Mouse (Mus musculus) testis, postnatal 10 days (tissue): Measurements from ENCODE around the gene Thbs3.

Experiments used
- DNase-seq: peaks from one replicate; pipeline ENCODE4 v3.0.0; 2021; ENCODE audit warnings: low spot score

Thbs3 gene

DNA sequence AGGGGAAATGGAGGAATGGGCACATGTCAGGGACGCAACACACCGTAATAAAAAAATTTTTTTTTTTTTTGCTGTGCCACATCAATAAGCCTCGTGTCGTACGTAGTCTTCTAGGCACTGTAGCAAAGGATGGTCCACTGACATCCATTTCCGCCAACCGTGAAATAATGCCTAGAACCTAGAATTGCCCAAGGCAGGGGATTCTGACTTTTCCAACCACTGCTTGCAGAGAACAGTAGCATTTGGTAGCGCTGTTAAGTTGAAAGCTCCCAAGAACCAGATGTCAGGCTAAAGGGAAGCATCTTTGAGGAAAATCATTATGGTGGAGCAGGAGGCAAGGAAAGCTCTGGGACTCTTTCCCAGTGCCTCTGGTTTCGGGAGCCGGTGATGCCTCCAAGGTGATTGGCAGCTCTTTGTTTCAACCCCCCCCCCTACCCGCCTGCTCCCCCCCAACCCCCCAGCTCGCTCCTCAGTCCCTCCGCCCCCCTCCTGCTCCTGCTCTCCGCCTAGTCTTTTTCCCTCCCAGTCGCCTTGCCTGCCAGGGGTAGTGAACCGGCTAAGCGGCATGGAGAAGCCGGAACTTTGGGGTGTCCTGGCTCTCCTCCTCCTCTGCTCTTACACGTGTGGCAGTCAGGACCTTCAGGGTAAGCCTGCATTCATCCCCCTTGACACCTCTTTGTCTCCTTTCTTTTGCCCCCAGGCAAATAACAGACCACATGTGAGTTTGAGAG lies at the start of gene Thbs3:
Thbs3 (plus strand) TSS at position 500 of the 731 bp plus-strand sequence.
- peak; percentile 66 for DNase-seq

DNA sequence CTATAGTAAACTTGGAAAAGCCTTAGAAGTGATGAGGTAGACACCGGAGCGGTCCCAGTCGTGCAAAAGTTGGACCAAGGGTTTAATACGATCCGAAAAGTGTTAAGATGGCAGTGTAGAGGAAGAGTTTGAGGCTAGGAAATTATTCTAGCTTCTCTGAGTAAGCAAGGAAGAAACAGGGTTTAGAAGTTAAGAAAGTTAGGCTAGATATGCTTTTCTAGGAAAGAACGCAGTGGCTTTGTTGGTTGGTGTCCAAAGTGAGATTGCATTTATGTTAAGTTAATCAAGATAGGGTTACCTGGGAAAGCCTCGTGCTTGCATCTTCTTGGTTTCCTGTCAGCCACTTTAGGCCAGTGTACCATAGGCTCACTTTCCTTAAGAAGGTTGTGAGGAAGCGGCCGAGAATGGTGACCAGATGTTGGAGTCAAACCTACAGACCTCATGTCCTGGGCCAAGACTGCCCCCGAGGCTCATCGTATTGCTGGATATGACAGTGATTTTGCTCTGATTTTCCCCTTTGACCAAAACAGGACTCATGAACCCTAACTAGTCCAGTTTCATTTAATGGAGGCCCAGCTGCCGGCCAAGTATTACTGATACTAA lies 49.6 kb upstream of the Thbs3 start:
- no peak for DNase-seq

DNA sequence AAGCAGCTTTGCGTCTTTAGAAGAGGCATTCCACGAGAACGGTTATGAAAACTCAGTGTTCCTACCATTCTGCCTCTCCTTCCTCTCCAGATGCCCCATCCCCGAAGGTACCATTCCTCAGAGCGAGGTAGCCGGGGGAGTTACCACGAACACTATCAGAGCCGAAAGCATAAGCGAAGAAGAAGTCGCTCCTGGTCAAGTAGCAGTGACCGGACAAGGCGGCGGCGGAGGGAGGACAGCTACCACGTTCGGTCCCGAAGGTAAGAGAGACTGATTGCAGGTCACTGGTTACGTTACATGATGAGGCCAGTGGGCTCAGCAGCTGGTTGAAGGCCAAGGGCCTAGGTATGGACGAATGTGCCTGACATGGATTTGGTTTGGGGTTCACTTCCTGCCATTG lies 48.0 kb upstream of the Thbs3 start:
- no peak for DNase-seq

DNA sequence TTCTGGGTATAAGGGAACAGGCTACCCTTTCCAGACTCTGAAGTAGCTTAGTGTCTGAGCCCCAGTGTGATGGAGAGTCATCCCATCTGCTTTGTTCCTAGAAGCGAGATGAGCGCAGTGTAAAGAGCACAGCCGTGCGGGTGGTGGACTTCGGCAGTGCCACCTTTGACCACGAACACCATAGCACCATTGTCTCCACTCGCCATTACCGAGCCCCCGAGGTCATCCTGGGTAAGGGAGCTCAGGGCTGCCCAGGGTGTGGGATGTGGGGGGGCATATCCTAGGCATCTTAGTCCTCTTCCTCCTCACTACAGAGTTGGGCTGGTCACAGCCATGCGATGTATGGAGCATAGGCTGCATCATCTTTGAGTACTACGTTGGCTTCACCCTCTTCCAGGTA lies 40.1 kb upstream of the Thbs3 start:
- no peak for DNase-seq

DNA sequence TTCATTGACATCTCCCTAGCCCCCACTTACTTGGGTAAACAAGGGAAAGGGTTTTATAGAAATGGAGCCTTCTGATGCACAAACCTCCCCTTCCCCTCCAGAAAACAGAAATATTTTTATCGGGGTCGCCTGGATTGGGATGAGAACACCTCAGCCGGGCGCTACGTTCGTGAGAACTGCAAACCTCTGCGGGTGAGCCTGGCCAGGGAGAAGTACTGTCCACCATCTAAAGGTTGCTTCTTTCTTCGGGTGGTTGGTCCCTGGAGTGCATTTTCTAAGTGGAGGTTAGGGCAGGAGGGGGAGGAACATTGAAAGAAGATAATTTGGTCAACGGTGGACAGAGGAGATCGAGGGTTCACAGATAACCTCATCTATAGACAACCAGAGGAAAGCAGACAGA lies 39.4 kb upstream of the Thbs3 start:
- DNase-seq, result no peak

DNA sequence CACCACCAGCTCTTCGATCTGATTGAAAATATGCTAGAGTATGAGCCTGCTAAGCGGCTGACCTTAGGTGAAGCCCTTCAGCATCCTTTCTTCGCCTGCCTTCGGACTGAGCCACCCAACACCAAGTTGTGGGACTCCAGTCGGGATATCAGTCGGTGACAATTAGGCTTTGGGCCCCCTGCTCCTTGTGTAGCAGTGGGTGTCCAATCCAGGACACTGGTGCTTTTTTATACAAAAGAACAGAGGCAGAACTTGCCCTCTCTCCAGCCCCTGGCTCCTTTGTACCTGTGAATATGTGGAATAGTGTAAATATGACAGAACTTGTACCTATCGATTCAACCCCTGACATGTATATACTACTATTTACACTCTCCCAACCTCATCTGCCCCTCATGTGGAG lies 38.6 kb upstream of the Thbs3 start:
- no peak for DNase-seq

DNA sequence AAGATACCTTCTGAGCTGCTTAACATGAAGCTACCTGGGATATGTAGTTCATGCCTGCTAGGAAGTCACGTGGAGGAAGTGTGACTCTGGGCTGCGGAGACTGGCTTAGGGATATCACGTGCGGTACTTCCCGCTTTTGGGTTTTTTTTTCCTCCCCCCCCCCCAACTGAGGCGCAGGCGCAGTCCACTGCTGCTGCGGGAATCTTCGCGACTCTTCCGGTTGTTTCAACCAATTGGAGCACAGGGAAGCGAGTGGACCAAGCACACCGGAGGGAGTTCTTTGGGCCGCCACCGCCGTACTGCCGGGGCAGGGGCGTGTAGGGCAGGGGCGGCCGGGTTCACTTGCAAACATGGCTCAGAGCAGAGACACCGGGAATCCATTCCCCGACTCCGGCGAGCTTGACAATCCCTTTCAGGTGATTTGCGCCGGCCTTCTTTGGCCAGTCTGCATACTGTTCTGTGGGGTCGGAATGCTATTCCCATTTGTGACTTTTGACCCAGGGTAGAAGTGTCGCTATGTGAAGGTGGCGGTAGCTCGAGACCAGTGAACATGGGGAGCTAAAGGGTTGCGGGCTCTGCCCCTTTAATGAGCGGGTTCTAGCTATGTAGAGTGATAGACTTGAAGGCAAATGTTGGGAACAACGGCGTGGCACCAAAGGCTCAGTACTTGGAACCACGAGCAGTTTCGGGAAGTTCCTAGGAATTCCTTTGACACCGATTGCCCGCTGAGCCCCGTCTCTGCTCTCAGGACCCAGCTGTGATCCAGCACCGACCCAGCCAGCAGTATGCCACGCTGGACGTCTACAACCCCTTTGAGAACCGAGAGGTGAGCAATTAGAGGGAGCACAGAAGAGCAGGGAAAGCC lies 37.5 kb upstream of the Thbs3 start, which contains the start of gene Scamp3:
Scamp3 (plus strand) TSS at position 232 of the 865 bp plus-strand sequence.
- DNase-seq, result peak; percentile 86

DNA sequence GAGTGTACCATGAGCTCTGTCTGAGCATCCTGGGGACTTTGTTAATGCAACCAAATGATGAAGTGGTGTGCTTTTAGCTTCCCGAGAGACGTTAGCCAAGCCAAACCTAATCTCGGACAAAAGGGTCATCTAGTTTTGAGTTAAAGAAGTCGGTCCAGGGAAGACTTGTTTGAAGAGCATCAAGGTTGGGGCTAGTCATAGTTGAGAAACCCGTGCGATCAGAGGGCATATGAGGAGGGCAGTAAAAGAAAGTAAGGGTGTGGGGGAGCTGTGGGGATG lies 36.9 kb upstream of the Thbs3 start:
- no peak for DNase-seq

DNA sequence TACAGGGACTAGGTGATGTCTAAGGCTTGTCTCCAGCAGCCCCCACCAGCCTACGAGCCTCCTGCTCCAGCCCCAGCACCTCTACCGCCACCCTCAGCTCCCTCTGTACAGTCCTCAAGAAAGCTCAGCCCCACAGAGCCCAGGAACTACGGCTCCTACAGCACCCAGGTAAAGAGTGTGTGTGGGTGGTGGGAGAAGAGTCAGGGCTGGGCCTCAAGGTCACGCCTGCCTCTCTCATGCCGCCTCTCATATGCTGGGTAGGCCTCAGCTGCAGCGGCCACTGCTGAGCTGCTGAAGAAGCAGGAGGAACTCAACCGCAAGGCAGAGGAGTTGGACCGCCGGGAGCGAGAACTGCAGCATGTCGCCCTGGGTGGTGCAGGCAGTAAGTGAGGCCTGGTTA lies 35.9 kb upstream of the Thbs3 start:
- no peak for DNase-seq

DNA sequence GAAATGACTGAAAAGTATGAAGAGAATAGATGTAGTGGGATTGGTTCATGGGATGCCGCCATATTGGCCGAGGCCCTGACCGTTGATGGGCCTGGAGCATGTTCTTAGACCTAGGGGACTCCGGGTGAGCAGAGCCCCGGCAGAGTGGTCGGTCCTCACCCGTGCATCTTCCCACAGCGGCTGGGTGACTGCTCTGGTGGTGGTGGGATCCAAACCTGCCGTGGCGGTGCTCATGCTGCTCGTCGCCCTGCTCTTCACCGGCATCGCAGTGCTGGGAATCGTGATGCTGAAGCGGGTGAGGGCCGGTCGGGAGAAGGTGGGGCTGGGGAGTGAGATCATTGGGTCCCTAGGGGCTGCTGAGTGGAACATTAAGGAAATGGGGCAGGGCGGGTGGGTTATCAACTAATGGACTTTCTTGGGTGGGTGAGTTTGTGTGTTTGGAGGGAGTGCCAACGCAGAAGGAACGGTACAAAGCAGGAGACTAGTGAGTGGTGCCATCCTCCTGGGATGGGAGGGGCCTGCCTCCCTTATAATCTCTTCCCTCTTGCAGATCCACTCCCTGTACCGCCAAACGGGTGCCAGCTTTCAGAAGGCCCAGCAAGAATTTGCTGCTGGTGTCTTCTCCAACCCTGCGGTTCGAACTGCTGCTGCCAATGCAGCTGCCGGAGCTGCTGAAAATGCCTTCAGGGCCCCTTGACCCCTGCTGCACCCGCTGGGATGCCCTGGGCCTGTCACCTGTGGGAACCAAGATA lies 33.1 kb upstream of the Thbs3 start:
- no peak for DNase-seq

DNA sequence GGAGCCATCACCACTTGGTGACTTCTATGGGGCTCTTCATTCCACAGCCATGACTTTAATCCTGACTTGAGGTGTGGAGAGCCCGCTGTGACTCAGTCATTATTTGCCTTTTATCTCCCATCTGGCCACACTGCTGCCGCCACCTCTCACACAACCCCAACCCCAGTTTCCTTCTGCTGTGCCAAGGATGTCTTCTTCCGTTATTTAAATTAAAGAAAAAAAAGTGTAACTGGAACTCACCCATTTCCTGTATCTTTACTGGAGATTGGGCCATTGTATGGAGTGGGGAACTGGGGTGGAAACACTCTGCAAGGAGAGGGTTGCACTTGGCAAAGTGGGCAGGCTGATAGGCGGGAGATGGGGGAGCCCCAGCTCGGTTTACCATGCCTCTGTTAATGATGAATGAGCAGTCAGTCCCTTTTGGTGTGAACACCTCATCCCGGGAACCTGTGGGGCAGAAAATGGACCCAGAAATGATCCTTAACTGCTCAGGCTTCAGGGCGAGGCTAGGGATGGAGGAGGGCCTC lies 32.4 kb upstream of the Thbs3 start:
- DNase-seq, result no peak

DNA sequence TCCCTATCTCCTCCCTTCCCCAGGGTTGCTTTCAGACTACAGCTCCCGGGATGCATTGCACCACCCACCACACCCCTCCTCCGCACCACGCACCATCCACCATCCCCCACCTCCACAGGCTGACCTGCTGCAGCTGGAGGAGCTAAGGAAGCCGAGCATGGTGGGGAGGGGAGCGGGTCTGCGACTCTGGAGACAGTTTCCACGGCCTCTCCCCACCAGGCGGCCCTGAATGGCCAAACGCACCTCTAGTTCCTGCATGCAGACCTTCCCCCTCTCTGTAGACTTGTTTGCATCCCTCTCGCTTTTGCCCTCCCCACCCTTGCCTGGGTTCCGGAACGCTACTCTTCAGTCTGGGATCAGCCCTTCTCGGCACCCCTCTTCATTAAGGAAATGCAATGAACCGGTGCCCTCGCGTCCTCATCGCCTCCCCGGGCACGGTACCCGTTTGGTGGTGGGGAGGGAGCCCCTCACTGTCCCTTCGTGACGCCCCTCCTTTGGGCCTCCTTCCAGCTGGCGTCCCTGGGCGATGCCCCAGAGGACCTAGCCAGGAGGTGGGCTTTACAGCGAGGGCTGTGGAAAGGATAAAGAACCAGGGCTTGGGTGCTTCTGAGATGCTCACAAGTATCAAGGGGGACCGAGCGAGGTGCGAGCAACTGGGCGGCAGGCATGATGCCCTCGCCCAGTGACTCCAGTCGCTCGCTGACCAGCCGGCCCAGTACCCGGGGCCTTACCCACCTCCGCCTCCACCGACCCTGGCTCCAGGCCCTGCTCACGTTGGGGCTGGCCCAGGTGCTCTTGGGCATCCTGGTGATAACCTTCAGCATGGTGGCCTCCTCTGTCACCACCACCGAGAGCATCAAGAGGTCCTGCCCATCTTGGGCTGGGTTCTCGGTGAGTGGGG lies 31.7 kb upstream of the Thbs3 start, which contains the start of gene Fam189b:
Fam189b (plus strand) TSS at position 86 of the 901 bp plus-strand sequence.
- DNase-seq, result peak; percentile 90

DNA sequence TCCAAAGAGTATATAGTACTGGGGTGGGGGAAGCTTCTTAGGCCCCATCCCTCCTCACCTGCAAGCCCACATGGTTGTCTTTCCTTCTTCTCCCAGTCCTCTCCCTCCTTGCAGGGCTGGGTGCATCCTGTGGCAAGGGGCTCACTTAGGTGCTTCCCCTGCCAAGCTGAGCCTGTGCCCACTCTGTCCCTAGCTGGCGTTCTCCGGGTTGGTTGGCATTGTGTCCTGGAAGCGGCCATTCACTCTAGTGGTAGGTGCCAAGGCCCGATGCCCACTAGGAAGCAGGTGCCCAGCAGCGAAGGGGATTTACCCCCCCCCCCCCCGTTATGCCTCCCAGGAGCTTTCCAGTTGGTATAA lies 31.0 kb upstream of the Thbs3 start:
- DNase-seq, result no peak

DNA sequence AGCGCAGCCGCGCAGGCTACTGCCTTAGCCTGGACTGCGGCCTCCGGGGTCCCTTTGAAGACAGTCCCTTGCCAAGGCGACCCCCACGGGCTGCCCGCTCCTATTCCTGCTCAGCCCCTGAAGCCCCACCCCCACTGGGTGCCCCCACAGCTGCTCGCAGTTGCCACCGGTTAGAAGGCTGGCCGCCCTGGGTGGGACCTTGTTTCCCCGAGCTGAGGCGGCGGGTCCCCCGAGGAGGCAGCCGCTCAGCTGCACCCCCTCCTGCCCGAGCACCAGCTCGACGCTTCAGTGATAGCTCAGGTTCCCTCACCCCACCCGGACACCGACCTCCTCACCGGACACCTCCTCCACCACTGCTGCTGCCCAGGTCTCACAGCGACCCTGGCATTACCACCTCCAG lies 27.8 kb upstream of the Thbs3 start:
- no peak for DNase-seq

DNA sequence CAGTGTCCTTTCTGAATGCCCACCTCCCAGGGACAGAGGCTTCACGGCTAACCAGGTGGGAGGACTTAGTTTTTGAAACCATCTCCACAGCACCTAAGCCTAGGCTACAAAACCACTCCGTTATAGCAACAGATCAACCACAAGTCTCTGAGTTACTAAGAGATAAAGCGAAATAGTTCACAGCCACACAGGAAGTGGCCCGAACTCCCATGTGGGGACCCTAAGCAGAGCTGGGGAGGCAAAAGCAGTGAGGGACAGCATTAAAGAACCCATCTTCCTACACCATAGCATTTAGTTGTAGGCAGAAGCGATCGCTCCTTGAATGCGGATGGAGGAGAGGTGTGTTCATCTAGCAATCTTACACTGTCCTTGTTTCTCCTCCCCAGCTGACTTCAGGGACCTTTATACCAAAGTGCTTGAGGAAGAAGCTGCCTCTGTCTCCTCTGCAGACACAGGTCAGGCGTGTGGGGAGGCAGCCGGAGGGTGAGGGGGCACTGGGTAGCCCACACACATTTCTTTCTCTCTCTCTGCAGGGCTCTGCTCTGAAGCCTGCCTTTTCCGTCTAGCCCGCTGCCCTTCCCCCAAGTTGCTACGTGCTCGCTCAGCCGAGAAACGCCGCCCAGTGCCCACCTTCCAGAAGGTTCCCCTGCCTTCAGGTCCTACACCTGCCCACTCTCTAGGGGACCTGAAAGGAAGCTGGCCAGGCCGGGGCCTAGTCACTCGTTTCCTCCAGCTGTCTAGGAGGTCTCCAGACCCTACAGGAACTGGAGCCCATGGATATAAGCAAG lies 27.1 kb upstream of the Thbs3 start:
- DNase-seq, result no peak

DNA sequence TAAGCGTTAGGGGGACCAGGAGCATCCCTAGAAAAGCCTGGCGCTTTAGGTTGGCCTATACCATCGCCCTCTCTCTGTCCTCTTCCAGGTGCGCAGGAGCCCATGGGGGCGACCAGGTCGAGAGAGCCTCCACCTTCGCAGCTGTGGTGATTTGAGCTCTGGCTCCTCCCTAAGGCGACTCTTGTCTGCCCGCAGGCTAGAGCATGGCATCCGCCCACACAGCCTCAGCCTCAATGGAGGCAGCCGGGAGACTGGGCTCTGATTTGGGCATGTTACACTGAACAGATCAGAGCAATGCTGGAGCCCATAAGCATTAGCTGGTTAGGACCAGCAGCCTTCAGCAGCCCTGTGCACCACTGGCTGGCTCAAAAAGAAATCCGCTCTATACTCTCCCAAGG lies 26.5 kb upstream of the Thbs3 start:
- DNase-seq, result no peak

DNA sequence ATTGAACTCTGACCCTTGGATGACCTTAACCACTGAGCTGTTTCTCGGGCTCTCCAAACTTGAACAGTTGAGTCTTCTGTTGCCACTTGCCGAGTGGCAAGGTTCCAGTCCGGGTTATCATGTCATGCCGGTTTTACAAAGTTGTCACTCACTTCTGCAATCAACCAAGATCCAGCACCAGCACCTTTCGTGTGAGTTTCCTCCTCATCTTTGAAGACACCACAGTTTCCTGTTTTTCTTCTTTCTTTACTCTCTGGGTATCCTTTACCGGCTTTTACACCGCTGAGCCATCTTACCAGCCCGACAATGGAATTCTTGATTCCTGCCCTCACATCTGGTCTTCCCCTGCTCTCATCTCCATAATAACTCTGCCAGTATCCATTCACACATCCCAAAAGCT lies 24.5 kb upstream of the Thbs3 start:
- DNase-seq, result no peak

DNA sequence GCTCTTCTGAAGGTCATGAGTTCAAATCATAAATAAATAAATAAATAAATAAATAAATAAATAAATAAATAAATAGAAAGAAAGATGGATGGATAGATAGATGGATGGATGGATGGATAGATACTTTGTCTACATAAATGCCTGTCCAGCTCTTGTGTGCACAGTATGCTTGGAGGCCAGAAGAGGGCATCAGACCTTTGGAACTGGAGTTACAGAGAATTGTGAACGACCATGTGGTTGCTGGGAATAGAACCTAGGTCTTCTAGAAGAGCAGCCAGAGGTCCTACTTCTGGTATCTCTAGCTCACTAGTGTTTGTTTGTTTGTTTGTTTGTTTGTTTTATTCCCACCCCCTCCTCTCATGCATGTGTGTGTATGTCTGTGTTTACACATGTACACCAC lies 21.6 kb upstream of the Thbs3 start:
- DNase-seq, result no peak

DNA sequence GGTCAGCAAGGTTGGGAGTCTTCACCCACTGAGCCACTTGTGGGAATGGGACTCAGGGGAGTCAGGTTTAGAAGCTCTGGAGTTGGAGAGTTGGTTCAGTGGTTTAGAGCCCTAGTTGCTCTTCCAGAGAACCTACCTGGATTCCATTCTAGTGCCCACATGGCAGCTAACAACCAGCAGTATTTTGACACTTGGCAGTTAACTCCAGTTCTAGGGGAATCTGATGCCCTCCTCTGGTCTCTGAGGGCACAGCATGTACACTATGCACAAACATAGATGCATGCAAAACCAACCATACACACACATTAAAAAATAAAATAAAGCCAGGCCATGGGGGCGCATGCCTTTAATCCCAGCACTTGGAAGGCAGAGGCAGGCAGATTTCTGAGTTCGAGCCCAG lies 21.1 kb upstream of the Thbs3 start:
- no peak for DNase-seq
